Mouse (Mus musculus) bone marrow macrophage, adult 2 months (primary cell): Measurements from ENCODE around the gene Dvl2. TPM values are rescaled to one million over a fixed set of nuclear protein-coding genes. Genes with fewer than 3 reads are reported as not detected.

Experiments used
- H3K27ac ChIP-seq: 2 replicates; pipeline ENCODE4 v1.5.1; 2012; ENCODE audit warnings: low read depth, low read length; ENCODE audit not compliant: insufficient read depth
- H3K4me1 ChIP-seq: 2 replicates; pipeline ENCODE4 v1.6.1; 2012; ENCODE audit warnings: low read length; ENCODE audit not compliant: control insufficient read depth, insufficient read depth
- H3K4me3 ChIP-seq: 2 replicates; pipeline ENCODE4 v1.5.1; 2012; ENCODE audit warnings: mild to moderate bottlenecking, low read length, moderate library complexity; ENCODE audit not compliant: insufficient read depth
- CTCF ChIP-seq: IDR thresholded peaks from 2 replicates; pipeline ENCODE4 v1.5.1; 2012; ENCODE audit warnings: low read depth, mild to moderate bottlenecking, low read length, moderate library complexity
- POLR2A ChIP-seq: IDR thresholded peaks from 2 replicates; pipeline ENCODE4 v1.6.1; 2012; ENCODE audit warnings: mild to moderate bottlenecking, low read depth, low read length, borderline replicate concordance
- polyA plus RNA-seq: library from polyadenylated mRNA; stranded (reverse); fragments of >200 nt; gene quantifications from 2 replicates; pipeline ENCODE4 v1.2.4, GENCODE M21; 2012; ENCODE audit not compliant: missing spikeins, insufficient read depth, insufficient read length

Dvl2 gene
- polyA plus RNA-seq, 1 experiment = 25.8 TPM

GRCm38 (mm10) chr11:69994401-69995090, 5.8 kb upstream of the Dvl2 start:
- 0 out of 2 replicates have a peak overlapping the region, but pooled peaks have one; percentile 8 for H3K27ac ChIP-seq
- peaks cover 30% of the 10 kb centered on the region for H3K4me1 ChIP-seq
- H3K4me3 ChIP-seq = peak overlapping the region; percentile 9; the same call in 1 of the 2 replicates
- TF ChIP-seq POLR2A (no peak), CTCF (no peak)

DNA sequence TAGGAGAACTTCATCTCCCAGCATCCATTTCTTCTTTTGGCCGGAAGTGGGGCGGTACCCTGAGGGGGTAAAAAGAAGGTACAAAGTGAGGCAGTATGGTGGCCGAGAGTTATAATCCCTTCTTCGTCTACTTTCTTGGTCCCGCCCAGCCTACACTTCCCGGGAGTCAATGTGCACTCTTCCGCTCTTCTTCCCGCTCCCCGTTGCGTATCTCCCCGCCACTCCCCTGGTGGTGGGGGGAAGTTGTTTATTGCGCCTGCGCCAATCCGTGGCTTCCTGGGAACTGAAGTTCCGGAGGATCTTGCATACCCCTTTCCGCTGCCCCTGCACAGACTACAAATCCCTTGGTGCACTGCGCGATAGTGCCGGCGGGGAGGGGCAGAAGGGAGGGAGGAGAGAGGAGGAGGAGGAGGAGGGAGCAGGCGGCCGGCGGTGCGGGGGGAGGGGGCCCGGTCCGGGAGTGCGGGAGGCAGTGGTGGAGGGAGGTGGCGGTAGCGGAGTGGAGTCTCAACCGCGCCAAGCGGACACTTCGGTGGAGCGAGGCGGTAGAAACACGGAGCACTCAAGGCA, 4.9 kb upstream of the Dvl2 start, which contains the start of gene Phf23:
Gene Phf23 (plus strand): TSS at position 387 of the 570 bp plus-strand sequence.
- Histone ChIP-seq H3K4me1 (peaks cover 35% of the 10 kb centered on the region), H3K27ac (peak within 1 kb of the TSS; percentile 93), H3K4me3 (peak within 1 kb of the TSS; percentile 92)
- TF ChIP-seq POLR2A (0 out of 2 replicates have a peak, but pooled peaks have one; percentile 42), CTCF (no peak)

GRCm38 (mm10) chr11:69996161-69997061, 4.0 kb upstream of the Dvl2 start:
- Histone ChIP-seq H3K4me3 (peak overlapping the region; percentile 92), H3K27ac (peak overlapping the region; percentile 93), H3K4me1 (peaks cover 33% of the 10 kb centered on the region)
- no peak for TF ChIP-seq POLR2A
- no peak for TF ChIP-seq CTCF

GRCm38 (mm10) chr11:69997070-69997509, 3.3 kb upstream of the Dvl2 start:
- TF ChIP-seq POLR2A (no peak), CTCF (no peak)
- Histone ChIP-seq H3K4me3 (peak overlapping the region; percentile 92), H3K4me1 (peaks cover 33% of the 10 kb centered on the region), H3K27ac (peak overlapping the region; percentile 93)

DNA sequence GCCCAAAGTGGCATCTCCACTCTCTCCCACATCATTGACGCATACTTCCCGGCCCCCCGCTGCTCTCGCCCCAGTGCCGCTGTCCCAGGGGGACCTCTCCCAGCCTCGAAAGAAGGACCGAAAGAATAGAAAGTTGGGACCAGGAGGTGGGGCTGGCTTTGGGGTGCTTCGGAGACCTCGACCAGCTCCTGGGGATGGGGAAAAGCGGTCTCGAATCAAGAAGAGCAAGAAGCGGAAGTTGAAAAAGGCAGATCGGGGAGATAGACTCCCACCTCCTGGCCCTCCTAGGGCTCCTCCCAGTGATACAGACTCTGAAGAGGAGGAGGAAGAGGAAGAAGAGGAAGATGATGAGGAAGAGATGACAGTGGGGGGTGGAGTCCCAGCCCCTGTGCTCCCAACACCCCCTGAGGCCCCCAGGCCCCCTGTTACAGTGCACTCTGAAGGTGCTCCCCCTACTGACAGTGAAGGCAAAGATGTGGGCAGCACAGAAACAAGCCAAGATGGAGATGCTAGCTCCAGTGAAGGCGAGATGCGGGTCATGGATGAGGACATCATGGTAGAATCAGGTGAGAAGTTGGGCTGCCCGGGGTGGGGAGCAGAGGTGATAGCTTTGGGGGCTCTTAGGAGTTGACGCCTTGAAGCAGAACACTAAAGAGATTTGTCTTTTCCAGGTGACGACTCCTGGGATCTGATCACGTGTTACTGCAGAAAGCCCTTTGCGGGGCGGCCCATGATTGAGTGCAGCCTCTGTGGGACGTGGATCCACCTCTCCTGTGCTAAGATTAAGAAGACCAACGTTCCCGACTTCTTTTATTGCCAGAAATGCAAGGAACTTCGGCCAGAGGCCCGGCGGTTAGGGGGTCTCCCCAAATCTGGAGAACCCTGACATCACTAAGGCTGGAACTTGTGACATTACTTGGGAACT, 1.6 kb upstream of the Dvl2 start:
- H3K4me3 ChIP-seq = peak overlapping the region; percentile 69
- H3K4me1 ChIP-seq = peaks cover 34% of the 10 kb centered on the region
- TF ChIP-seq CTCF (peak; percentile 31; the same call in 1 of the 2 replicates), POLR2A (no peak)
- peak overlapping the region; percentile 79 for H3K27ac ChIP-seq

GRCm38 (mm10) chr11:69999666-70000065, 729 bp upstream of the Dvl2 start:
- TF ChIP-seq CTCF (no peak), POLR2A (no peak)
- H3K27ac ChIP-seq = peak overlapping the region; percentile 40
- no peak overlapping the region for H3K4me3 ChIP-seq
- H3K4me1 ChIP-seq = peaks cover 27% of the 10 kb centered on the region

DNA sequence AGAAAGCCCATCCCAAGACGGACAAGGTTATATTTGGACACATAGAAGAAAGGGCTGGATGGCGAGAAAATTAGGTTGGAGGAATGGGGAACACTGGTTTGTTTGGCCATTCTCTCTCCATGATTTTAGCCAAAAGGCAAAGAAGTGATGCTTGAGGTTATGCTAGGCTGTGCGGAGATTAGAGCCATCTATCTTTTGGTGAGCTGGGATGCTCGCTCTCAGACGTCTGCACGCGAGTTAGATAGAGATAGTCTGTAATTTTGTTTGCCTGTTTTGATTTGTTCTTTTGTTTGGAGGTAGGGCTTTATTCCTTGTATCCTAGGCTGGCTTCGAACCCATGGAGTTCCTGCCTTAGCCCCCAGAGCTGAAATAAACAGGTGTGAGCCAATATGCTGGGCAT, 764 bp downstream of the Dvl2 start:
- H3K4me3 ChIP-seq = peak overlapping the region; percentile 69
- TF ChIP-seq POLR2A (no peak), CTCF (no peak)
- H3K27ac ChIP-seq = peak overlapping the region; percentile 92
- H3K4me1 ChIP-seq = peaks cover 26% of the 10 kb centered on the region

DNA sequence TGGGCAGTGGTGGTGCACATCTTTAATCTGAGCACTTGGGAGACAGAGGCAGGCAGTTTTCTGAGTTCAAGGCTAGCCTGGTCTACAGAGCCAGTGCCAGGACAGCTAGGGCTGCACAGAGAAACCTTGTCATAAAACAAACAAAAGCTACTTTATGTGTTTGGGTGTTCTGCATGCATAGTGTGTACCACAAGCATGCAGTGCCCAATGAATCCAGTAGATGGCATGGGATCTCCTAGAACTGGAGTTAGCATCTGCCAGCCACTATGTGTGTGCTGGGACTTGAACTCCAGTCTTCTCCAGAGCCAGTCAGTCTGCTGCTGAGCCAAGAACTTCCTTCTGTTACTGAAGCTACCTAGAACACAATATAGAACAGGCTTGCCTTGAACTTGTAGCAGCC, 1.5 kb downstream of the Dvl2 start:
- Histone ChIP-seq H3K27ac (no peak overlapping the region; the same call in 1 of the 2 replicates), H3K4me3 (peak overlapping the region; percentile 69), H3K4me1 (peaks cover 26% of the 10 kb centered on the region)
- no peak for TF ChIP-seq POLR2A
- TF ChIP-seq CTCF = no peak; the same call in 1 of the 2 replicates

DNA sequence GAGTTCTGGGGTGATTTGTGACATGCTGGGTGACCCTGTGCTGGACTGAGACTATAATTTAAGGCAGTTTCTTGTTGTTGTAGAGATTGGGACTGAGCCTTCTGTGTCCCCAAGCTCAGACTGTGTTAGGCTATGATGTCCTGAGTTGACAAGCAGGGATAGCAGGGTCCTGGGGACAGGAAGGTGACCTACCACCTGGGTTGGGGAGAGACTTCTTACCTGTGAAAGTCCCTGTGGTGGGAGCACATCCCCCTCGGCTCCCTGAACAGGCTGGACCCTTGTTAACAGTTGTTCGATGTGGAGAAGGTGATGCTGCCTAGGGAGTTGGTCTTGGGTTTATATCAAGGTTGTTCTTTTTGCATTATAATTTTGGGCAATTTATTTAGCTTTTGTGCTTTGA, 2.1 kb downstream of the Dvl2 start:
- Histone ChIP-seq H3K27ac (no peak overlapping the region), H3K4me3 (peak overlapping the region; percentile 69), H3K4me1 (peaks cover 26% of the 10 kb centered on the region)
- no peak for TF ChIP-seq CTCF
- TF ChIP-seq POLR2A = no peak
